Mouse (Mus musculus) heart, postnatal 25 days (tissue): ENCODE results near the gene Rbpjl. TPM values are rescaled to one million over a fixed set of nuclear protein-coding genes. Genes with fewer than 3 reads are reported as not detected.

ENCODE experiments used
- DNase-seq: peaks from one replicate; pipeline ENCODE4 v3.0.0; 2022; ENCODE audit warnings: low spot score
- intact Hi-C: fragments of 180-260 bp; cut with DNase I; formaldehyde crosslinking; loops from one replicate; pipeline ENCODE4 v1.15.1; 2025
- total RNA-seq, 2 experiments: library from RNA; stranded (reverse); gene quantifications; 2 replicates each; pipeline ENCODE4 v1.2.3; 2021

Gene Rbpjl
- total RNA-seq: not detected

- intact Hi-C loops: no loop called here
- no peak for DNase-seq
Observed at GRCm38 (mm10) chr2:164402906-164403305, at the start of gene Rbpjl. Rbpjl (plus strand) TSS chr2:164403141.

GRCm38 (mm10) chr2:164353356-164353755, 49.6 kb upstream of the Rbpjl start:
- intact Hi-C loops: no loop called here
- DNase-seq: no peak

GRCm38 (mm10) chr2:164356177-164356967, 46.6 kb upstream of the Rbpjl start:
- intact Hi-C loops: no loop called here

GRCm38 (mm10) chr2:164358373-164358772, 44.6 kb upstream of the Rbpjl start:
- no peak for DNase-seq
- intact Hi-C loops: no loop called here

More at GRCm38 (mm10) chr2:164356177-164356967, 46.6 kb upstream of the Rbpjl start:
- DNase-seq: no peak

GRCm38 (mm10) chr2:164359031-164359430, 43.9 kb upstream of the Rbpjl start:
- intact Hi-C loops: no loop called here
- no peak for DNase-seq

- intact Hi-C loops: no loop called here
- DNase-seq: no peak
Observed at GRCm38 (mm10) chr2:164359668-164360067, 43.3 kb upstream of the Rbpjl start.

- intact Hi-C loops: no loop called here
Observed at GRCm38 (mm10) chr2:164360974-164361657, 41.8 kb upstream of the Rbpjl start.

GRCm38 (mm10) chr2:164366947-164367346, 36.0 kb upstream of the Rbpjl start:
- intact Hi-C loops: no loop called here
- DNase-seq: no peak

More at GRCm38 (mm10) chr2:164360974-164361657, 41.8 kb upstream of the Rbpjl start:
- no peak for DNase-seq

- intact Hi-C loops: no loop called here
- no peak for DNase-seq
Observed at GRCm38 (mm10) chr2:164368620-164369105, 34.3 kb upstream of the Rbpjl start.

GRCm38 (mm10) chr2:164371371-164371770, 31.6 kb upstream of the Rbpjl start:
- intact Hi-C loops: no loop called here

GRCm38 (mm10) chr2:164372408-164373053, 30.4 kb upstream of the Rbpjl start:
- intact Hi-C loops: no loop called here

More at GRCm38 (mm10) chr2:164371371-164371770, 31.6 kb upstream of the Rbpjl start:
- no peak for DNase-seq

GRCm38 (mm10) chr2:164373187-164373586, 29.8 kb upstream of the Rbpjl start:
- DNase-seq: no peak
- intact Hi-C loops: no loop called here

More at GRCm38 (mm10) chr2:164372408-164373053, 30.4 kb upstream of the Rbpjl start:
- no peak for DNase-seq

- intact Hi-C loops: no loop called here
- no peak for DNase-seq
Observed at GRCm38 (mm10) chr2:164377478-164378426, 25.2 kb upstream of the Rbpjl start.

GRCm38 (mm10) chr2:164381726-164382125, 21.2 kb upstream of the Rbpjl start:
- intact Hi-C loops: no loop called here

GRCm38 (mm10) chr2:164382971-164383370, 20.0 kb upstream of the Rbpjl start:
- DNase-seq: no peak
- intact Hi-C loops: no loop called here

More at GRCm38 (mm10) chr2:164381726-164382125, 21.2 kb upstream of the Rbpjl start:
- no peak for DNase-seq

GRCm38 (mm10) chr2:164383656-164384399, 19.1 kb upstream of the Rbpjl start:
- DNase-seq: no peak
- intact Hi-C loops: no loop called here

- intact Hi-C loops: loop anchor here (5.0 kb wide), 1 partner anchor 284 kb away; no protein-coding TSS in a partner anchor
- no peak for DNase-seq
Observed at GRCm38 (mm10) chr2:164385927-164386763, 16.8 kb upstream of the Rbpjl start.

GRCm38 (mm10) chr2:164386953-164387352, 16.0 kb upstream of the Rbpjl start:
- intact Hi-C loops: loop anchor here (5.0 kb wide), 1 partner anchor 285 kb away; no protein-coding TSS in a partner anchor
- no peak for DNase-seq
